Mouse (Mus musculus) CD8-positive naive resting alpha-beta T cell, adult 2 months (primary cell): ENCODE results near the gene Crlf3.

Experiments used
- DNase-seq, 2 experiments: peaks; one replicate each; pipeline ENCODE4 v3.0.0; 2022; ENCODE audit warnings: low read depth in 2 of 2, low spot score in 2 of 2

The Crlf3 gene

DNA sequence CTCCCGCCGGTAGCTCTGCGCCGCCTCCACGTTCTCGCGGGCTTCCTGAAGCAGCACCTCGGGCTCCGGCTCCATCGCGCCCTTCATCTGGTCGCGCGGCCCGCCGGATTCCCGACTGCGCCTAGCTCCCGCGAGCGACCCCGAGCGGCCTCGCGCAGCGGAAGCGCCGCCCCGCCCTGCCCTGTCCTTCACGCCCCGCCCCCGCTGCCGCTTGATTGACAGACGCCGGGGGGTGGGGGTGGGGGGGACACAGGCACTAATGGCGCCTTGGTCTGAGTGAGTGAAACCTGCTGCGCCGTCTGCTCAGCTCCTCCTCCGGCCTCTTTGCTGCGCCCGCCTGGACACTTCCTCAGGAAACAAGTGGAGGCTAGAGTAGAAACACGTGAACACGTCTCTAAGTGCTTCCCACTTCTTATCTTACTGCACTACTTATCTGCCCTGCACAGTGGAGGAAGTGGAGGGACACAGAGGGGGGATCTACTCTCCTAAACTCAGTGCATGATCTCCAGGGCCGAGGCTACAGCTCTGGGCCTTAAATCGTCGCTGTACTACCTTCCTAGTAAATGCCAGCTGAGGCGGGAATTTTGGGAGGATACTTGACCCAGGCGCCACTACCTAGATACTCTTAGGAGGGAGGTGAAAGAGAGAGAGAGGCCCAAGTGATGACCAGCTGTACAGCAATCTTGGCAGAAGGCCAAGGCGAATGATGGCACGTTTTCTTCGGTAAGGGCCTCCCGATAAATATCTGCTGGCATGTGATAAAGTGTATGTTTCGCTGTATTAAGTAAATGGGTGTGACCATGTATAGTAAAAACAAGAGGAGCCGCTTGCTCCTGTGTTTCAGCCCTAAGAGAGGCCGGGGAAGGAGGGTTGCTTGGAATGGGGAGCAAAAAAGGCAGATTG is at the start of gene Crlf3:
TSS of gene Crlf3 (minus strand) at position 166 of the 903 bp plus-strand sequence.
- peak; percentile 88 to 93 for DNase-seq

DNA sequence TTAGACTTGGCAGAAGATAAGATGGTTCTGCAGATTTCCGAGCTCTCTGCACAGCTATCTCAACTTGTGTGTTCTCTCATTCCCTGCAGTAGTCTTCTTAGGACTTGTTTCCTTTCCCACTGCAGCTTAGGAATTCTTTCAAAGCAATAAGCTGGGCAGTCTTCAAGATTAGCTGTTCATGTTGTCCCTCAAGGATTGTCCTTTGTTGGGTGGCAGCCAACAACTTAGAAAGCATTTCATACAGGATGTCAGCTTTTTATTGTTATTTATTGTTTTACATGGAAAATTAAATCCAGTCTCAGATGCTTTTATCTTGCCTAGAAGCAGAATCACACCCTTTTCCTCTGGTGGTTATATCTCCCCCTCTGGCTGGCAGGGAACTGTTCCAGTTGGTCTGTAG is 35.6 kb upstream of the Crlf3 start:
- no peak for DNase-seq

DNA sequence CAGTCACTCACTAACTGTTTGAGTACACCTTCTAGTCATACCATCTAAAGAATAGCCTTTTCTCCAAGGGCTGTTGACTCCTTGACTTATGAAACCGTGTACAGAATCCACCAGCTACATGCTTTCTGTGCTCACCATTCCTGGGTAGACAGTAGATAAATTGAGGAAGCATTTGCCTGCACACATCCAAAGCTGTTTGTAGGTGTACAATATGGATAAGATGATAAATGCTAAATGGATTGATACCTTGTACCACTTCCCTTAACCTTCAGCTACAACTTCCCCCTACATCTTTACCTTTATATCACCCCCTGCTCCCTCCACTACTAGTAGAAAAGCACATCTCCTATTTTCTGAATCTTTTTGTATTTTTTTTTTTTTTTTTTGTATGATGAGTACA is 23.6 kb upstream of the Crlf3 start:
- DNase-seq, result no peak

GRCm38 (mm10) chr11:80101298-80101697 is 20.5 kb upstream of the Crlf3 start:
- no peak for DNase-seq

DNA sequence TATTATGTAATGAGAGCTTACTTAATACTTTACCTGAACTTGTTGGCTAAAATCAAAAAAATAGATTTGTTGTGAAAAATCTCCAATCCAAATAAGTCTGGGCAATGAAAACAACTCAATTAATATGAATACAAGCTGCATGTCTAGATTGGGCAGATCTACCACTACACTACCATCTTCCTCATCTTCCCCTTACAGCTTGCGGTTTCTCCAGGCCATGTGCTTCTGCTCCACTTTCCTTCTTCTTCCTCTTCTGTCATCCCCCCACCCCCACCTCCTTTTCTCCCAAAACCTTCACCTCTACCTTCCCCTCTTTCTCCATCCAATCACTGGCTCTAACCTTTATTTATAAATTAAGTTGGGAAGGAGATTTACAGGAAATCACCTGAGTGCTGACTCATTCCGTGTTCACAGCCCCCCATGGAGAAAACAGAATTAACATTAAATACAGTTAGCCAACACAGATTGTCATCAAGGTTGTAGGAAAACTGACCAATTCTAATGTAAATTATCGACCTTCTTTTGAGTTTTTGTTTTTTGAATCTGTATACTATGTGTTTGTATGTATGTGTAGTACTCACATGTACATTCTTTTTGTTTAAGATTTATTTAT is 17.8 kb upstream of the Crlf3 start:
- DNase-seq, result no peak

DNA sequence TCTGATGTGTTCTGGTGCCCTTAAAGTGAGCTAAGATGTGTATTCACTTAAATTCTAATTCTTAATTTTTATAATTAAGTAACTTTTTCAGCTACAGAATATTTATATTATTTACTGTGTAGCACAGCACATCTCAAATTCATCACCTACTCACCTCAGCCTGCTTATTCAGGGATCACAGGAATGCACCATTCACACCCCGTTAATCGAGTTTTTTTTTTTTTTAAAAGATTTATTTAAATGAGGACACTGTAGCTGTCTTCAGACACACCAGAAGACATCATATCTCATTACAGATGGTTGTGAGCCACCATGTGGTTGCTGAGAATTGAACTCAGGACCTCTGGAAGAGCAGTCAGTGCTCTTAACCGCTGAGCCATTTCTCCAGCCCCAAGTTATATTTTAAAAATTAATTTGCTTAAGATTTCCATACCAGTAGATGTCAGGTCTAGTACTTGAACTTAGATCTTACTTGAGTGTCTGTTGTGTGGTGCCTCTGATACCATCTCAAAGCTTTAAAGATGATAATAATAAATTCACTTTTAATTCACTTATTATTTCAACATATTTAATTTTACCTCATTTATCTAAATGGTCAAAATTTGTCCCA is 9.9 kb upstream of the Crlf3 start:
- no peak for DNase-seq

DNA sequence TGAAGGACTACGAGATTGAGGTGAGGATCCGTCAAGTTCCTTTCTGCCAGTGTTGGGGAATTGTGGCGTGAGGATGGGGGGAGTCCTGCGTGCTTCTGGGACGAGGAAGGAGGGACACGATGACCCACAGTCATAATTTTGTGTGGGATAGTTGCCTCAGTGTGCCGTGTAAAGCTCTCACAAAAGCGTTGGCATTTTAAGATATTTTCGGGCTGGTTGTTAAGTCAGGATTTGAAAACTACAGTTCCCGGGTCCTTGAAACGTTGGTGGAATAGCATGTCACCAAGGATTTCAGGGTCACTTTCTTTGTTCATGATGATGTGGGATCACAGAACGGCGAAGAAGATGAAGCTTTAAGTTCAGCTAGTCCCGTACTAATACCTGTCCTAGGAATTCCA is 9.0 kb upstream of the Crlf3 start:
- no peak for DNase-seq

DNA sequence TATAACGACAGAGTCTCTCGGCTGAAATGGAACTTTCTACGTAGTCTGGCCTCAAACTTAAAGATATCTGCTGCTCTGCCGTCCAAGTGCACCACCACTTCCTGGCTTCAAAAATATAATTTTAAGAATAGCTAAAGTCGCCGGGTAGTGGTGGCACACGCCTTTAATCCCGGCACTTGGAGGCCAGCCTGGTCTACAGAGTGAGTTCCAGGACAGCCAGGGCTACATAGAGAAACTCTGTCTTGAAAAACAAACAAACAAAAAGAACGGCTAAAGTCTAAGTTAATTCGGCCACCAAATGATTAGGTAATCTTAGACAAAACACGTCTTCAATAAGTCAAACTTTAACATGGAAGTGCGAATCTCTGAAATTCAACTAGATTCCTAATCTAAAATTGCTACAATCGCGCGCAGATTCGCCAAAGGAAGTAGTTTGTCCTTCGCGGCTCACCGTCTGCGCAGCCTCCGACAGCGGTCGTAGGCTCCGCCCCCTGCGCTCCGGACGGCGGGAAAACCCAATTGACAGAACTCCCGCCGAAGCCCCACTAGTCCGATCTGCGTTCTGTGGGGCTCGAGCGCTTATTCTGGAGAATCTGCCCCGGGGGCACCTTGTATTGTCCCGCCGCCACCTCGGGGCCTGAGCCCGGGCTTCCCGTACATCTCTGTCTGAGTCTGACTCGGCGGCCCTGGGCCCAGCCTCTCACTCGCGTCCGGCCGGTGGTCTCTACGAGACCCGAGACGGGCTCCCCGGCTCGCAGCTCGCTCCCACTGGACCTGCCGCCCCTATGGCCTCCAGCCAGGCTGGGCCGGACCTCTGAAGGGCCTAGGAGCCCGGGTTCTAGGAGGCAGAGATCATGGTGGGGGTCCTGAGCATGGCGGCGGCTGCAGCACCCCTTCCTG is 8.4 kb upstream of the Crlf3 start, which contains the start of gene Atad5:
TSS of gene Atad5 (plus strand) at position 484 of the 900 bp plus-strand sequence.
- DNase-seq, result peak; percentile 78 to 80

- peak; percentile 89 to 93 for DNase-seq
These were observed 6.1 kb upstream of the Crlf3 start for GRCm38 (mm10) chr11:80086844-80087243.

DNA sequence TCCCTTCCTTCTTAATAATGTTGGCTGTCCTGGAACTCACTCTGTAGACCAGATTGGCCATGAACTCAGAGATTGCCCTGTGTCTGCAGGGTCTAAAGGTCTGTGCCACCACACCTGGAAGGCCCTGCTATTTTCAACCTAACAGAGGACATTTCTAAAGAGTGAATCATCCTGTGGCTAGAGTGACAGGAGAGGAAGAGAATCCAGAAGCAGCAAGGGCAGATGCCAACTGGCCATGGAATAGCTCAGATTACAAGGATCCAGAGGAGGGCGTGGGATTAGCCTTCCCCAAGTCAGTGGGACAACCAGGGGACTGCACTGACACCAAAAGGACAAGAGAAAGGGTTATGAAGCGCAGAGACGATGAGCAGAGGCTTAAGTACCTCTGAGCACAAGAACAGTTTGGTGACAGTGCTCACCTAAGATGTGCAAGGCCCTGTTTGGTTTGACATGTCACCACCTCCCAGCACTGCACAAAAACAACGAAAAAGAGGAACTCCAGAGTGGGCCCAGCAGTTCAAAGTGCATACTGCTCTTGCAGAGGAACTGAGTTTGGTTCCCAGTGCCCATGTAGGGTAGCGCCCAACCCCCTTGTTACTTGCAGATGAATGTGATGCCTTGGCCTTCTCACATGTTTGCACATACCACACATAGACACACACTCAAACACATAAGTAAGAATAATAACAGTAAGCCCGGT is 4.7 kb upstream of the Crlf3 start:
- DNase-seq, result no peak

DNA sequence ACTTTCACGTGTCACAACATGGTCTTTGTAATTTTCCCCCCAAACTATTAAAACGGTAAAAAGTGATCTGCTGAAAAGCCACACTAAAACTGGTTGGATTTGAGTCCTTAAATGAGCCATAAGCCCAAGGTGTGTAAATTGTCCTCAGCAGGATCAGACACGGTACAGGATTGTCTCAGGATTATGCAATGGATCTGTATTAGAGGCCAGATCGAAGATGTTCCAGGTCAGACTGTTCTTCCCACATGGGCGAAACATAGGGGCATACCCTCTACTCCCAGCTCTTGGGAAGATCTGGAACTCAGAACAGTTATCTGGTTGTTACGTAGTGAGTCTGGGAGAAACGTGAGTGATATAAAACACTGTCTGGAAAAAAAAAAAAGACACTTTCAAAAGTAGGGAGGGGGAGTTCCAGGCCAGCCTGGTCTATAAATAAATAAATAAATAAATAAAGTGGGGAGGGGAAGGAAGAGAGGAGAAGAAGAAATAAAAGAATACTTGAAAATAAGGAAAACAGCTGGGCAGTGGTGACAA is 1.1 kb upstream of the Crlf3 start:
- DNase-seq, result no peak

GRCm38 (mm10) chr11:80080381-80080825 is 388 bp downstream of the Crlf3 start:
- DNase-seq, result peak in 1 of 2 experiments; percentile 18

DNA sequence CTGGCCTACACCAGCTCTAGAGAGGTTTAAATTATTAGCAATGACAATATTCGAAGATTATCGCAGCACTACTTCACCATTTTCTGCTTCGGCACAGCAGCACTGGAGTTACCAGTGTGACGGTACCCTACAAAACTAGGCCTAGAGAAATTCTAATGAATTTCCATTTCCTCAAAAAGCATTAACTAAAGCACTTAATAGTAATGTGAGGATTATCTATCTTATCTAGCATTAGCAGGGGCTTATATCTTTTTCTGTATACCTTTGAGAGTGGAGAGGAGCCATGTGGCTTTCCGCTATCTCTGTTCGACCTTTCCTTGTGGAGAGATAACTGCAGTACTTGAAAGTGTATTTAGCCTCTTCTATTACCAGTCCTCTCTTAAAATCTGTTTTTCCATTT is 1.0 kb downstream of the Crlf3 start:
- DNase-seq, result no peak

- no peak for DNase-seq
These were observed 2.0 kb downstream of the Crlf3 start for GRCm38 (mm10) chr11:80078831-80079230.

DNA sequence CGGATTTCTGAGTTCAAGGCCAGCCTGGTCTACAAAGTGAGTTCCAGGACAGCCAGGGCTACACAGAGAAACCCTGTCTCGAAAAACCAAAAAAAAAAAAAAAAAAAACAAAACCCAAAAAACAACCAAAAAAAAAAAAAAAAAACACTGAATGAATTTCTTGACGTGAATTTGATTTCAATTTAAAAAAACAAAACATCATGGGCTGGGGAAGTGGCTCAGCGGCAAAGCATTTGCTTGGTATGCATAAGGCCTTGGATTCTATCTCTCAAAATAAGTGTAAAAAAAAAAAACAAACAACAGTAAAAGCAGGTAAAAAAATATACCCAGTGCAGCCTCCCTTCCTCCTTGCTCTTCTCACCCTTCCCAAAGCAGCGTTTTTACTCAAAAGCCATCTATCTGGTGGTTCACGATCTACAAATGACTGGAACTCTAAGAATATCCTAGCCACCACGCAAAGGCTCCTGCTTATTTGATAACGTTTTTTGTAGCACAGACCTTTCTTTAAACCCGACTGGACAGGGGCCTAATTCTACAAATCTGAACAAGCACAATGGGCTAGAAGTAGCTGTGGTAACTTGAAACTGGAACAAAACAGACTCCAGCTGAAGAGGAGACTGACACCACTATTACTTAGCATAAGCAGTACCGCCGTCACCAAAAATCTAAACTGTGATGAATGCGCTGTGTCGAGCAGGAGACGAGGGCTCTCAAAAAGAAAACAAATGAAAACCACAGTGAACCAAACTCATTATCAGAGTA is 2.8 kb downstream of the Crlf3 start:
- peak in 1 of 2 experiments; percentile 27 for DNase-seq

GRCm38 (mm10) chr11:80075608-80076277 is 5.0 kb downstream of the Crlf3 start:
- no peak for DNase-seq

- no peak for DNase-seq
These were observed 8.4 kb downstream of the Crlf3 start for GRCm38 (mm10) chr11:80072365-80072764.

- no peak for DNase-seq
These were observed 9.8 kb downstream of the Crlf3 start for GRCm38 (mm10) chr11:80071039-80071438.

DNA sequence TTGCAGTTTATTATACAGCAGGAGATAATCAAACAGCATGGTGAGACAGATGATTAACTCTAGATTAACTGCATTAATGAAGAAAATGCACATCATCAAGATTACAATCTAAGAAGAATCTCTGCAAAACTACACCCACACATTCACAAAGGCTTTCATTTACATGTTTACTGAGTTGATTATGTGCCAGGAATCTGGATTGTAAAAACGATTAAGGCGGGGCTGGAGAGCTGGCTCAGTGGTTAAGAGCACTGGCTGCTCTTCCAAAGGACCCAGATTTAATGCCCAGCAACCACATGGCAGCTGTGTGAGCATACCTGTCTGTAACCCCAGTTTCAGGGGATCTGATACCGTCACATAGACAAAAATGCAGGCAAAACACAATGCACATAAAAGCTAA is 11.0 kb downstream of the Crlf3 start:
- no peak for DNase-seq
